Mouse (Mus musculus) brain, embryonic 14.5 days (tissue): ENCODE measurements around the gene Shank1.

Experiments used
- CTCF ChIP-seq: fragments of 200-500 bp; IDR thresholded peaks from 2 replicates; pipeline ENCODE4 v1.5.1; 2012; ENCODE audit warnings: inconsistent platforms, mild to moderate bottlenecking, moderate library complexity, borderline replicate concordance; ENCODE audit not compliant: insufficient read depth, insufficient read length; ENCODE audit errors: extremely low read depth
- POLR2A ChIP-seq: fragments of 200-500 bp; IDR thresholded peaks from 2 replicates; pipeline ENCODE4 v1.6.1; 2012; ENCODE audit warnings: mild to moderate bottlenecking, inconsistent platforms, borderline replicate concordance; ENCODE audit not compliant: poor library complexity, insufficient read depth, insufficient read length, severe bottlenecking; ENCODE audit errors: extremely low read depth

GRCm38 (mm10) chr7:44310878-44311712 is 1.0 kb downstream of the Shank1 start:
- TF ChIP-seq CTCF (no peak), POLR2A (no peak)
